Mouse (Mus musculus): Measurements from ENCODE around the gene Tldc2.

DNA sequence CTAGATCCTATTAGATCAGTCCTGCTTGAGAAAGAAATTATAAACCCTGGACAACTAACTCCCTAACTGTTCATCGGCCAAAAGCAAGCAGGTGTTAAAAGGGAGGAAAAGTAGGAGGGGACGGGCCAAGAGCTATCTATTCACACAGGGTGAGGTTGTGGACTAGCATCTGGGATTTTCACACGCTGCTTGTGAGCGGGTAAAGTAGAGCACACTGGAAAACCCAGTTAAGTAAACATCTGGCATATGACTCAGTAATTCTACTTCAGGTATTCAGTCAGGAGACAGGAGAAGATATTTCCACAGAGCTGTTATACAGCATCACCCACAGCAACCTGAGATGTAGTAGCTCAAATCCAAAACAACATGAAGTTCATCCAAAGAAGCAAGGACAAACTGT, 31.7 kb downstream of the Tldc2 start:
- no peak for TF ChIP-seq CTCF (IDR thresholded peaks at IDR 0.05; ENCODE audit: insufficient read depth, low read length)
- TF ChIP-seq POLR2A (IDR thresholded peaks at IDR 0.05; ENCODE audit: borderline replicate concordance, extremely low read depth, low read depth, low read length): no peak

Measured in lung, adult 2 months (tissue).